Mouse (Mus musculus) brain, embryonic 14.5 days (tissue): ENCODE measurements around the gene 9930022D16Rik.

Experiments used
- CTCF ChIP-seq: fragments of 200-500 bp; IDR thresholded peaks from 2 replicates; pipeline ENCODE4 v1.5.1; 2012; ENCODE audit warnings: inconsistent platforms, mild to moderate bottlenecking, moderate library complexity, borderline replicate concordance; ENCODE audit not compliant: insufficient read depth, insufficient read length; ENCODE audit errors: extremely low read depth
- POLR2A ChIP-seq: fragments of 200-500 bp; IDR thresholded peaks from 2 replicates; pipeline ENCODE4 v1.6.1; 2012; ENCODE audit warnings: mild to moderate bottlenecking, inconsistent platforms, borderline replicate concordance; ENCODE audit not compliant: poor library complexity, insufficient read depth, insufficient read length, severe bottlenecking; ENCODE audit errors: extremely low read depth

DNA sequence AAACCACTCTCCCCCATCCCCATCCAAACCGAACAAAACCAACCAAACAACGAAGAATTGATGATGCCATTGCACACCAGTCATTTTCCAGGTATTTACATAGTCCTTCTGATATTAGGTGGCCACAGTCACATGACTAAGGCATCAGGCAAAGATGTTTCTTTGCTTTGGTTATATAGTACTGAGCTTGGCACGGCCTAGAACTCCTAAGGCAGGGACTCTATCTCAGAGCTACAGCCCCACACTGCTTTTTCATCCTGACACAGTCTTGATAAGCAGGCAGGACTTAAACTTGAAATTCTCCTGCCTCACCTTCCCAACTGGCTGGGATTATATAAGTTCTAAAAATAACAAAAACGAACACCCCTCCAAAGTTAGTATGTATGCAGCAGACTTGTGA is 51.4 kb downstream of the 9930022D16Rik start:
- TF ChIP-seq POLR2A, result no peak
- no peak for TF ChIP-seq CTCF
